Mouse (Mus musculus) liver, postnatal 0 days (tissue): ENCODE measurements around the gene Rnf34. TPM values are rescaled to one million over a fixed set of nuclear protein-coding genes. Genes with fewer than 3 reads are reported as not detected.

Experiments used
- ATAC-seq: fragments of 200-750 bp; cut with Nextera tagmentation; 2 replicates; pipeline ENCODE4 v1.8.0; 2017; ENCODE audit warnings: mild to moderate bottlenecking, moderate library complexity
- DNase-seq: peaks from one replicate; pipeline ENCODE4 v3.0.0-alpha.2; 2016
- H3K27ac ChIP-seq: fragments of 300-500 bp; sonication (generic); 2 replicates; pipeline ENCODE4 v1.5.1; 2014; ENCODE audit warnings: antibody characterized with exemption, moderate library complexity, mild to moderate bottlenecking, low read depth
- H3K27me3 ChIP-seq: fragments of 300-500 bp; sonication (generic); 2 replicates; pipeline ENCODE4 v1.6.1; 2014; ENCODE audit warnings: low read length, control low read depth, mixed read lengths; ENCODE audit not compliant: insufficient read depth
- H3K36me3 ChIP-seq: fragments of 300-500 bp; sonication (generic); replicated peaks from 2 replicates; pipeline ENCODE4 v1.6.1; 2014; ENCODE audit warnings: mild to moderate bottlenecking, control low read depth, low read length, moderate library complexity, mixed read lengths; ENCODE audit not compliant: insufficient read depth
- H3K4me1 ChIP-seq: fragments of 300-500 bp; sonication (generic); 2 replicates; pipeline ENCODE4 v1.6.1; 2014; ENCODE audit warnings: antibody characterized with exemption, mild to moderate bottlenecking, control low read depth; ENCODE audit not compliant: insufficient read depth
- H3K4me2 ChIP-seq: fragments of 300-500 bp; sonication (generic); 2 replicates; pipeline ENCODE4 v1.6.1; 2014; ENCODE audit warnings: low read depth, mild to moderate bottlenecking, low read length, moderate library complexity, mixed read lengths
- H3K4me3 ChIP-seq: fragments of 300-500 bp; sonication (generic); 2 replicates; pipeline ENCODE4 v1.5.1; 2014; ENCODE audit warnings: low read depth, low read length
- H3K9ac ChIP-seq: fragments of 300-500 bp; sonication (generic); replicated peaks from 2 replicates; pipeline ENCODE4 v1.6.1; 2014; ENCODE audit warnings: mild to moderate bottlenecking, moderate library complexity
- H3K9me3 ChIP-seq: fragments of 300-500 bp; sonication (generic); 2 replicates; pipeline ENCODE4 v1.6.1; 2016; ENCODE audit warnings: mild to moderate bottlenecking, control low read depth, low read length, mixed read lengths
- CTCF ChIP-seq: sonication (generic); IDR thresholded peaks from 2 replicates; pipeline ENCODE4 v1.5.1; 2016; ENCODE audit warnings: antibody characterized with exemption, low read depth
- EP300 ChIP-seq: IDR thresholded peaks from 2 replicates; pipeline ENCODE4 v1.6.1; 2016; ENCODE audit warnings: antibody characterized with exemption, low read depth, mild to moderate bottlenecking
- WGBS: fragments of 180-500 bp; shearing (Covaris S2); extraction: QIAGEN DNeasy Blood & Tissue Kit; methylation state at CpG from one replicate; pipeline ENCODE4 v1.1.7; 2014; ENCODE audit not compliant: insufficient replicate concordance; 5-methylcytosine and 5-hydroxymethylcytosine counted together
- polyA plus RNA-seq: library from polyadenylated mRNA; unstranded; fragments of >200 nt; fragmentation: Nextera tagmentation; extraction: Ambion mirVana; gene quantifications from 2 replicates; pipeline ENCODE4 v1.2.1, GENCODE M21; 2015

The Rnf34 gene
- polyA plus RNA-seq, 1 experiment from 2014 or later: 8.3 TPM

DNA sequence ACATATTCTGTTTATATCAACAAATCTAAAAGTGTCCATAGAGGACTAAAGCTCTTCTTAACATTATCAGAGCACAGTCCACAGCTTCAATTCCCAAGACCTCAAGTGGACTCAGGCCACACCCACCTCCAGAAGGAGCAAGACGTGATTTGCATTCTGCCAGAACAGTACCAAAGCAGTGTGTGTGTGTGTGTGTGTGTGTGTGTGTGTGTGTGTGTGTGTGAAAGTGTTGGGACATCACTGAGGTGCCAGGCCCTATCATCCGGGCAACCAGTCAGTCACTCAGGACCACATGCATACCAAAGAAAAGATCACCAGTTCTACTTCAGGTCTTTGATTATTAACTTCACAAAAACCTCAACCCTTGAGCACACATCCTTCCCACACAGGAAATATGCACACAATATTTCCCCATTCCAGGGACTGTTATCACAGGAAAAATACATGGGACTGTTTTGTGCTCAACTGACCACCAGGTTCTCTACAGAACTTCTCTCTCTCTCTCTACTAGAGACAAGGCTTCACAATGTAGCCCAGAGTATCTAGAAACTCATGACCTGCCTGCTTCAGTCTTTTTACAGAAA lies 33.9 kb downstream of the Rnf34 start:
- Histone ChIP-seq H3K4me3 (no peak overlapping the region), H3K9ac (no peak overlapping the region), H3K4me1 (peaks cover 18% of the 10 kb centered on the region), H3K27ac (no peak overlapping the region), H3K36me3 (peaks cover 21% of the 10 kb centered on the region), H3K27me3 (no peaks in the 10 kb centered on the region), H3K4me2 (no peak overlapping the region), H3K9me3 (no peaks in the 10 kb centered on the region)
- TF ChIP-seq CTCF (no peak), EP300 (no peak)
- no peak for ATAC-seq
- WGBS: 51% methylated on average over 2 of the region's 2 CpGs
- no peak for DNase-seq

DNA sequence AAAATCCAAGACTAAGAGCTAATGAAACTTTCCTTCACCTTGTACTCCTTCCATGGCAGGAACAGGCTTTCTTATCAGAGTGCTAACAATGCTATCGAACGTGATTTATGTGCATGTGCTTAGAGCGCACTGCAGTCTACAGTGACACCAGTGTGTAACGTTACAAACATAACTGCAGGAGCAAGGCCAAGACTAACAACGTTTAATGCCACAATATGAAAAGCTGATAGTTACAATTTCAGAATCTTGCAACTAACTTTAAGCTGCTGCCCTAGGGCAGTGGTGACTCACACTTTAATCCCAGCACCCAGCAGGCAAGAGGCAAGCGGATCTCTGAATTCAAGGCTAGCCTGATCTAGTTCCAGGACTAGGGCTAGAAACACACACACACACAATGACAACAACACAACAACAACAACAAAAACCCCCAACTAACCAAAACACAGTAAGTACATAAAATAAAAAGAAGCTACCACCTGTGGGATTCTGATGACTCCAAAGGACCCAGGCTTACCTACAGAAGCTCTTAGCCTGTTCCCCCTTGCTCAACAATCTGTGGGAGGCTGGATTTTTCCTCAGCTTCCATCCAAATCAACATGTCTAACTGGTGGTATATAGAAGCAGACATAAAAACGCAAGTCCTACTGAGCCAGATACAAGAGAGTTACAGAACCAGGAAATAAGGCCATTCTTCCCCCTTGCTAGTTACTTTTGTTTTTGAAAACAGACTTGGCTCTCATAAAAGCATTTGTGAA lies 34.9 kb downstream of the Rnf34 start:
- no peak overlapping the region for H3K4me2 ChIP-seq
- DNase-seq (no peak), ATAC-seq (no peak)
- H3K36me3 ChIP-seq: peaks cover 11% of the 10 kb centered on the region
- H3K4me3 ChIP-seq: no peak overlapping the region
- TF ChIP-seq EP300 (no peak), CTCF (no peak)
- no peaks in the 10 kb centered on the region for H3K9me3 ChIP-seq
- 63% methylated on average over 7 of the region's 7 CpGs for WGBS
- peaks cover 18% of the 10 kb centered on the region for H3K4me1 ChIP-seq
- H3K9ac ChIP-seq: no peak overlapping the region
- H3K27me3 ChIP-seq: no peaks in the 10 kb centered on the region
- no peak overlapping the region for H3K27ac ChIP-seq

DNA sequence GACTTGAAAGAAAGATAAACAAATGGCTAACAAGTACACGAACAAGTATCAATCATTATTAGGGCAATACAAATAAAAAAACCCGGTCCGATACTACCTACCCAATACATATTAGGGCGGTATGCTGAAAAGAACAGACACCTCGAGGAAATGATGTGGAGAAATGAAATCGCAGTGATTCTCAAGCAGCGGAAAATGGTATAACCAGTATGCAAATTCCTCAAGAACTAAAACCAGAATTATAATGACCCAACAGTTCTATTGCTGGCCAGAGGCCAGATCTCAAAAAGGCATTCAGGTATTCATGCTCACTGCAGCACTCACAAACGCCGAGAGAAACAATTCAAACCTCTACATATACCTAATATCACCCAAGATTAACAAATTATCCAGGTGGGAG lies 37.2 kb downstream of the Rnf34 start:
- Histone ChIP-seq H3K4me3 (no peak overlapping the region), H3K27ac (no peak overlapping the region), H3K4me2 (no peak overlapping the region), H3K9ac (no peak overlapping the region), H3K9me3 (no peaks in the 10 kb centered on the region), H3K36me3 (0 out of 2 replicates have a peak, but pooled peaks cover 2% of the 10 kb centered on the region), H3K27me3 (no peaks in the 10 kb centered on the region), H3K4me1 (peaks cover 18% of the 10 kb centered on the region)
- TF ChIP-seq EP300: no peak
- TF ChIP-seq CTCF: no peak
- WGBS: 87% methylated on average over 9 of the region's 9 CpGs
- DNase-seq: no peak
- ATAC-seq: no peak

DNA sequence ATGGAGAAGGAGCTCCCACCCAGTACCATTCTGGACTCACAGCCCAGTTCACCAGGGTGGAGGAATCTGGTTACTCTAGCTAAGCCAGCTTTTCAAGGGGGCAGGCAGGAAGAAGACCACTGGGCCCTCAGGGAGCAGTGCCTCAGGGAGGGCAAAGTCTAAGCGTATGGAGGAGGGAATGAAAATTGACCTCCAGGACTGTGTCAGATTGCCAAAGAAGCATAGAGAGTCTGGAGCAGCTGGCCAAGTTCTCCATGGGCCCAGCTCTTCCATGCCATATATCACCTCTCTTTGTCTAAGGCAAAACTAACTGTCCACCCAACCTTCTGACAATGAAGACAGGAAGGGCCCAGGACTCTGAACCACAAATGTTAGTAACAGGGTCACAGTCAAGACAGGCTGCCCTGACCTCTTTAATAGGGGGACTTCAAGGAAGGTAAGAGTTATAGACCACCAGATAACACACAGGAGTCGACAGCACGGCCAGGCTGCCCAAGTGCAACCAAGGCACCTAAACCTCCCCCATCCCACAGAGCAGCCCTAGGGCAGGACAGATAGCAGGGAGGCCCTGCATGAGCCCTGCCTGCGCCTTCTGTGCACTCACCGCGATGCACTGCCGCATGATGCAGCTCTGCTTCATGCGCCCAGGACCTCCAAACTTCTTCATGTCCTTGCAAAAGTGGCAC lies 38.2 kb downstream of the Rnf34 start:
- TF ChIP-seq CTCF (no peak), EP300 (no peak)
- no peak overlapping the region for H3K27ac ChIP-seq
- WGBS: 79% methylated on average over 8 of the region's 8 CpGs
- no peak overlapping the region for H3K9ac ChIP-seq
- 0 out of 2 replicates have a peak, but pooled peaks cover 2% of the 10 kb centered on the region for H3K36me3 ChIP-seq
- no peaks in the 10 kb centered on the region for H3K27me3 ChIP-seq
- no peak overlapping the region for H3K4me2 ChIP-seq
- DNase-seq: no peak
- H3K4me3 ChIP-seq: no peak overlapping the region
- H3K4me1 ChIP-seq: peaks cover 18% of the 10 kb centered on the region
- no peak for ATAC-seq
- no peaks in the 10 kb centered on the region for H3K9me3 ChIP-seq

DNA sequence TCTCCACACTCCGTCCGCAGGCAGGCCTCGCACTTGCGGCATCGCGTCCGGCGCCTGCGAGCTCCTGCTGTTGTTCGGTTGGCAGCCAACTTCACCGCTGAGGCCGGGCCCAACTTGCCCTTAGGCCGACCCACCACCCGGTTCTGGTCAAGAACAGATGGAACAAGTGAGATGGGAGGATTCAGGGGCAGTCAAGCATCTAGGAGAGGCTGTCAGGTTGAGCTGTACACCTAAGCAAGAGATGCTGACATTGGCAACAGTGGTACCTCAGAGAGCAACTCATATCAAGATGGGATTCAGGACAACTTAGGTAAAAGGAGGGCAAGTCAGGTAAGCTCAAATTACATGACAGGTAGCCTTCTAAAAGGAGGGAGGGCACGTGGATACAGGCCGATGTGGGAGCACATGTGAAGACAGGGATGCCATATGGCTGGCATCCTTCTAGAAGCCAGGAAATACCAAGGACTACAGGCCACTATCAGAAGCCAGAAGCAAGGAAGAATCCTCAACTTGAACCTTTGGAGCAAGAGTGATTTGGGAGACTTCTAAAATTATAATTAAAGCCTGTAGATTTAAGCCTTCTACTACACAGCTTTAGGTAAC lies 38.9 kb downstream of the Rnf34 start:
- 91% methylated on average over 16 of the region's 16 CpGs for WGBS
- Histone ChIP-seq H3K27ac (no peak overlapping the region), H3K9ac (no peak overlapping the region), H3K4me2 (no peak overlapping the region), H3K9me3 (no peaks in the 10 kb centered on the region), H3K27me3 (no peaks in the 10 kb centered on the region), H3K36me3 (0 out of 2 replicates have a peak, but pooled peaks cover 2% of the 10 kb centered on the region), H3K4me1 (peaks cover 18% of the 10 kb centered on the region), H3K4me3 (no peak overlapping the region)
- ATAC-seq: no peak
- no peak for TF ChIP-seq CTCF
- no peak for TF ChIP-seq EP300
- DNase-seq: no peak

DNA sequence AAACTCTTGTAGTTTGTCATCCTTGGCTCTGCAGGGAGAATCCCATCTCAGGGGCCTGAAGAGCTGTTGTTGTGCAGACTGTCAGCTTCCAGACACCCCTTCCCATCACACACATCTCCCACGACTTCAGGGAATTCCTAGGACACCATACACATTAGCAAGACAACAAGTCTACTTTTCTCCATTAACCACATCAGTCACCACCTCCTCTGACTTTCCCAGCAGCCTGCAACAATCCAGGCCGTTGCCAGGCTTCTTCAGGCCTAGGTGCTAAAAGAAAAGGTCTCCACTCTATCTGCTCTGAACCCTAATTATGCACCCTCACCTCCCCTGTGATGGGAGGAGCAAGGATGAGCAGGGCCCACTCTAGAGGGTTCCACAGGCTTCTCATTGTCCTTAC lies 40.5 kb downstream of the Rnf34 start:
- TF ChIP-seq CTCF (no peak), EP300 (no peak)
- Histone ChIP-seq H3K4me1 (peaks cover 18% of the 10 kb centered on the region), H3K9ac (no peak overlapping the region), H3K27ac (no peak overlapping the region), H3K36me3 (0 out of 2 replicates have a peak, but pooled peaks cover 2% of the 10 kb centered on the region), H3K4me3 (no peak overlapping the region), H3K27me3 (no peaks in the 10 kb centered on the region), H3K9me3 (no peaks in the 10 kb centered on the region), H3K4me2 (no peak overlapping the region)
- DNase-seq: no peak
- no peak for ATAC-seq
- 45% methylated on average over 2 of the region's 2 CpGs for WGBS
